Mouse (Mus musculus): ENCODE measurements around the gene Gm11639. TPM values are rescaled to one million over a fixed set of nuclear protein-coding genes. Genes with fewer than 3 reads are reported as not detected.
"Not testable (repeated sequence)": the region's sequence is repeated elsewhere in the genome, so short reads cannot be mapped to it uniquely, and the experiment has no call there.

Gm11639 gene
- polyA plus RNA-seq, 1 experiment from 2014 or later, result 0.01 TPM

DNA sequence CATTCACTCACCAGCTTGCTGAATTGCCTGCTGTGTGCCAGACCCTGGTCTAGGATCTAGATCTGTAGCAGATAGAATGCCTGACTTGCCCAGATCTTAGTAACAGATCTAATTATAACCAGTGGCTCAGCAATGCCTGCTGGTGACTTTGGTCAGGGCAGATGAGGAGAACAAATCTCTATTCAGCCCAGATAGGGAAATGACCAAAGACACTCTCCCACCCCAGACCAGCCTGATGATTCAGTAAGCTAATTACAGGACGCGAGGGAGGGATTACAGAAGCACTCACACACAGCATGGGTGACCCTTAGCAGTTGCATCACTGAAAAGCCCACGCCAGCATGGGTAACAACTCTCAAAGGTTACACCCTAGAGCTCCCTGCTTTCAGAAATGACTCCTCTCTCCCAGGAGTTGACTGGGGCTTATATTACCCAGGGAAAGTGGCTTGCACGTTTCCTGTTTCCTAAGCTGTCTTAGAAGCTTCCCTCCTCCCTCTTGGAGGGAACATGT, 435.1 kb downstream of the Gm11639 start:
- H3K9ac ChIP-seq, result no peak overlapping the region
- no peaks in the 10 kb centered on the region for H3K27me3 ChIP-seq (replicated peaks)
- no peaks in the 10 kb centered on the region for H3K4me1 ChIP-seq
- ATAC-seq (ENCODE audit: extremely low read depth, insufficient number of reproducible peaks, low FRiP score, low TSS enrichment), result no peak
- no peak overlapping the region for H3K4me2 ChIP-seq
- H3K4me3 ChIP-seq, result no peak overlapping the region
- 15% methylated on average over 4 of the region's 4 CpGs for WGBS
- no peak overlapping the region for H3K27ac ChIP-seq (replicated peaks)
- H3K36me3 ChIP-seq, result no peaks in the 10 kb centered on the region
- H3K9me3 ChIP-seq, result no peaks in the 10 kb centered on the region

DNA sequence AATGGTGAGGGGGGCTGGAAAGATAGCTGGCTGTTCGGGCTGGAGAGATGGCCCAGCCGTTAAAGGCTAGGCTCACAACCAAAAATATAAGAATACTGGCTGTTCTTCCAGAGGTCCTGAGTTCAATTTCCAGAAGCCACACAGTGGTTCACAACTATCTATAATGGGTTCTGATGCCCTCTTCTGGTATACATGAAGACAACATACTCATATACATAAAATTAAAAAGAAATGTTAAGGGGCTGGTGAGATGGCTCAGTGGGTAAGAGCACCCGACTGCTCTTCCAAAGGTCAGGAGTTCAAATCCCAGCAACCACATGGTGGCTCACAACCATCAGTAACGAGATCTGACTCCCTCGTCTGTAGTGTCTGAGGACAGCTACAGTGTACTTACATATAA, 436.3 kb downstream of the Gm11639 start:
- H3K36me3 ChIP-seq; ATAC-seq (ENCODE audit: extremely low read depth, insufficient number of reproducible peaks, low FRiP score, low TSS enrichment): not testable (repeated sequence)
- 67% methylated on average over 5 of the region's 5 CpGs for WGBS

DNA sequence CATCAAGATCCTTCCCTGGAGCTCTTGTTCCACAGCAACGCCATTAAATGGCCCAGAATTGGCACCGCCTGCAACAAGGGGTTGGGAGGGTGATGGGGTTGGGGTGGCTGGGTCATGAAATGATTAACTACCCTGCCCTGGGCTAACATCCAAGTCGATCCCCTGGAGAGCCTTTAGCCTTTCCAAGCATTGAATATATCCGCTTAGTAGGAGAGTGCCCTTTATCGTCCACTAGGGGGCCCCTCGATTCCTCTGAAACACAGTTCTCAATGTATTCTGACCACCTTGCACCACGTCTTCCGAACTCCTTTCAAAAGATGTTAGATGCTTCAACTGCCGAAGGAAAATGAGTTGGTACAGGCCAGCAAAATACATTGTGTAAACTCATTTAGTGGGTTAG, 438.5 kb downstream of the Gm11639 start:
- WGBS, result 10% methylated on average over 9 of the region's 9 CpGs
- H3K9ac ChIP-seq, result no peak overlapping the region

More for the DNA sequence above, 436.3 kb downstream of the Gm11639 start:
- H3K4me3 ChIP-seq; H3K27me3 ChIP-seq (replicated peaks); H3K4me1 ChIP-seq; H3K4me2 ChIP-seq; H3K9me3 ChIP-seq; H3K9ac ChIP-seq; H3K27ac ChIP-seq (replicated peaks): not testable (repeated sequence)

DNA sequence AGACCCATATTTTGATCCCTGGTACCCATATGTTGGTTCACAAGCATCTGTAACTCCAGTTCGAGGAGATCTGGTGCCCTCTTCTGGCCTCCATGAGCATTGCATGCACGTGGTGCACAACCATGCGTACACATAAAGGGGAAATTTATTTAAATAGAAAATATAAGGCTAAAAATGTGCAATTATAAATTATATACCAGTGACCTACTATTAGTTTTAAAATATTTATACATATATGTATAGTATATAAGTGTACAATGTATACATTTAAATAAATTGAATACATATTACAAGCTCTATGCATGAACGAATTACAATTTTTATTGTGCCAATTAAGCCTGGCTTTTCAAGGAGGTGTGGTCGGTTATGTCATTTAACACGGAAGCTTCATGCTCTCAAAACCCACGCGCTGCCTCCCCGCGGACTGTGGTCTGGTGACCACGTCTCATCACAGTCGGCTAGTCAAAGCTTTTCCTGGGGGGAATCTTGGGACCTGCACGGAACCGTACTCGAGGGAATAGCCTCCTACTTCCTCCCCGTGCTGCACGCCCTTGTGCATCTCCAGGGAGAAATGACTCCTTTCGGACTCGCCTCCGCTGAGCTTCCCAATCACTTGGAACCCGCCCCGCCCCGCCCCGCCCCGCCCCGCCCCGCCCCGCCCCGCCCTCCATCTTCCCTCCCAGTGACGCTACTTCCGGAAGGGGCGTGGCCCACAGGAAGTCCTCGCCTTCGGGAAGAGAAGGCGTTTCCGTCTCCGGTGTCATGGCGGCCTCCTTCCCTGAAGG, 440.4 kb downstream of the Gm11639 start, which contains the start of gene Mettl2:
TSS of gene Mettl2 (plus strand) at position 691 of the 785 bp plus-strand sequence.
- Histone ChIP-seq H3K4me3 (peak within 1 kb of the TSS; percentile 82), H3K27me3 (replicated peaks) (no peaks in the 10 kb centered on the region), H3K4me1 (peaks cover 13% of the 10 kb centered on the region), H3K36me3 (peaks cover 23% of the 10 kb centered on the region), H3K9me3 (no peaks in the 10 kb centered on the region), H3K9ac (peak within 1 kb of the TSS; percentile 83), H3K4me2 (peak within 1 kb of the TSS; percentile 91), H3K27ac (replicated peaks) (peak within 1 kb of the TSS; percentile 77)
- ATAC-seq (ENCODE audit: extremely low read depth, insufficient number of reproducible peaks, low FRiP score, low TSS enrichment), result peak; percentile 93
- WGBS, result 3% methylated on average over 34 of the region's 38 CpGs

More for the DNA sequence above, 438.5 kb downstream of the Gm11639 start:
- Histone ChIP-seq H3K27ac (replicated peaks) (no peak overlapping the region), H3K36me3 (peaks cover 4% of the 10 kb centered on the region), H3K9me3 (no peaks in the 10 kb centered on the region), H3K4me3 (no peak overlapping the region), H3K4me1 (peaks cover 13% of the 10 kb centered on the region), H3K27me3 (replicated peaks) (no peaks in the 10 kb centered on the region), H3K4me2 (no peak overlapping the region)
- ATAC-seq (ENCODE audit: extremely low read depth, insufficient number of reproducible peaks, low FRiP score, low TSS enrichment), result no peak

DNA sequence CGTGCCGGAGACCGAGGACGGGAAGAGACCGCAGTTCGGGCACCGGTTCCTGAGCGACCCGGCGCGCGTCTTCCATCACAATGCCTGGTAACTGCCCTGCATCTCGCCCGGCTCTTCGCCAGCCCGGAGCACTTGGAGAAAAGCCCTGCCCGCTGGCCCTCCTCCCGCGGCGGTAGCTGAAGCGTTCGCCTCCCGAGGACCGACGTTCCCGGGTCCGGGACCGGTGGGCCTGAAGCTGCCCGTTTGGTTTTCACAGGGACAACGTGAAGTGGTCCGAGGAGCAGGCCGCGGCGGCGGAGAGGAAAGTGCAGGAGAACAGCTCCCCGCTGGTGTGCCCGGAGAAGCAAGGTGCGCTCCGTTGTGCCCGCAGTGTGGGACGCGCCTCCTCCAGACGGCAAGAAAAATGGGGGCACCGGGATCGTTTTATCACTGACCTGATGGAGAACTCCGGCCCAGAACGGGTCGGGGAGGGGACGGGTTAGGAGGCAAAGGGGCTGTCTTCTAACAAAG, 441.1 kb downstream of the Gm11639 start:
- no peak overlapping the region for H3K27ac ChIP-seq (replicated peaks)
- peak overlapping the region; percentile 83 for H3K9ac ChIP-seq
- H3K4me2 ChIP-seq, result peak overlapping the region; percentile 91
- H3K4me3 ChIP-seq, result peak overlapping the region; percentile 82
- ATAC-seq (ENCODE audit: extremely low read depth, insufficient number of reproducible peaks, low FRiP score, low TSS enrichment), result no peak
- H3K36me3 ChIP-seq, result peaks cover 30% of the 10 kb centered on the region
- H3K4me1 ChIP-seq, result peaks cover 13% of the 10 kb centered on the region
- H3K9me3 ChIP-seq, result no peaks in the 10 kb centered on the region
- H3K27me3 ChIP-seq (replicated peaks), result no peaks in the 10 kb centered on the region
- WGBS, result under 1% methylated on average over 49 of the region's 49 CpGs

DNA sequence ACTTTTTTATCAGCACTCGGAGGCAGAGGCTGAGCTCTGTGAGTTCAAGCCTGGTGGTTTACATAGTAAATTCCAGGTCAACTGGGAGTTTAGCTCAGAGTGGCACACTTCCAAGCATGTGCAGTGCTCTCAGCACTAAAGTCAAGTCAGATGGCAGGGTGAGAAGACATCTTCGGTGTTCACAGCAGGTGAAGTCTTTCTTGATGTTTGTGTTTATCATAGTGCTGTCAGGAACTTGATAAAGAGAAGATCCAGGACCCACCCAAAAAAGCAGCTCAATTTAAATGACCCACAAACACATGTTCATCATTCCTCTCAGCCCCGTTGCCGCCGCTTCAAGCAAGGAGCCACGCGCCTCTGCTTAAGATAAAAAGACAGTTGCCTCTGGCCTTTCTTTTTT, 450.2 kb downstream of the Gm11639 start:
- Histone ChIP-seq H3K4me3 (no peak overlapping the region), H3K36me3 (peaks cover 99% of the 10 kb centered on the region), H3K9ac (no peak overlapping the region), H3K4me2 (no peak overlapping the region), H3K27me3 (replicated peaks) (no peaks in the 10 kb centered on the region), H3K9me3 (no peaks in the 10 kb centered on the region), H3K27ac (replicated peaks) (no peak overlapping the region), H3K4me1 (no peaks in the 10 kb centered on the region)
- 78% methylated on average over 7 of the region's 7 CpGs for WGBS
- no peak for ATAC-seq (ENCODE audit: extremely low read depth, insufficient number of reproducible peaks, low FRiP score, low TSS enrichment)

DNA sequence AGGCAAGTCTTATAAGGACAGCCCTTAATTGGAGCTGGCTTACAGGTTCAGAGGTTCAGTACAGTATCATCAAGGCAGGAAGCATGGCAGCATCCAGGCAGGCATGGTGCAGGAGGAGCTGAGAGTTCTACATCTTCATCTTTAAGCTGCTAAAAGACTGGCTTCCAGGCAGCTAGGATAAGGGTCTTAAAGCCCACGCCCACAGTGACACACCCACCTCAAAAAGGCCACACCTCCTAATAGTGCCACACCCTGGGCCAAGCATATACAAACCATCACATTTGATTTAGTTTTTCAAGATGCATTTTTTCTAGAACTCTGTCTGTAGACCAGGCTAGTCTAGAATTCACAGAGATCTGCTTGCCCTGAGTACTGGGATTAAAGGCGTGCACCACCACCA, 451.7 kb downstream of the Gm11639 start:
- not testable (repeated sequence) for H3K9ac ChIP-seq; H3K4me2 ChIP-seq; H3K4me3 ChIP-seq; H3K9me3 ChIP-seq; ATAC-seq (ENCODE audit: extremely low read depth, insufficient number of reproducible peaks, low FRiP score, low TSS enrichment); H3K27ac ChIP-seq (replicated peaks); H3K27me3 ChIP-seq (replicated peaks); H3K4me1 ChIP-seq
- H3K36me3 ChIP-seq, result peaks cover 94% of the 10 kb centered on the region
- WGBS, result 87% methylated on average over 2 of the region's 2 CpGs

DNA sequence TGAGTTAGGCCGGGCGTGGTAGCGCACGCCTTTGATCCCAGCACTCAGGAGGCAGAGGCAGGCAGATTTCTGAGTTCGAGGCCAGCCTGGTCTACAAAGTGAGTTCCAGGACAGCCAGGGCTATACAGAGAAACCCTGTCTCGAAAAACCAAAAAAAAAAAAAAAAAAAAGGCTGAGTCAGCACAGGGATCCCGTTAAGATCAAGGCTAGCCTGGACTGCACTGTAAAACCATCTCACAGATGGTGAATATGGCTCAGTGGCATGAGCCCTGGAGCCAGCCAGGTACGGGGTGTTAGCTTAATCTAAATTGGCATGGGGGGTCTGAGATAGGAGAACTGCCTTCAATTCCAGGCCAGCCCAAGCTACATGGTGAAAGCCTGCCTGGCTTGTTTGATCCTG, 455.0 kb downstream of the Gm11639 start:
- H3K36me3 ChIP-seq, result peaks cover 62% of the 10 kb centered on the region
- not testable (repeated sequence) for H3K9ac ChIP-seq; H3K4me2 ChIP-seq; H3K27ac ChIP-seq (replicated peaks); H3K9me3 ChIP-seq; H3K4me3 ChIP-seq; H3K4me1 ChIP-seq; H3K27me3 ChIP-seq (replicated peaks); ATAC-seq (ENCODE audit: extremely low read depth, insufficient number of reproducible peaks, low FRiP score, low TSS enrichment)
- 90% methylated on average over 8 of the region's 8 CpGs for WGBS

DNA sequence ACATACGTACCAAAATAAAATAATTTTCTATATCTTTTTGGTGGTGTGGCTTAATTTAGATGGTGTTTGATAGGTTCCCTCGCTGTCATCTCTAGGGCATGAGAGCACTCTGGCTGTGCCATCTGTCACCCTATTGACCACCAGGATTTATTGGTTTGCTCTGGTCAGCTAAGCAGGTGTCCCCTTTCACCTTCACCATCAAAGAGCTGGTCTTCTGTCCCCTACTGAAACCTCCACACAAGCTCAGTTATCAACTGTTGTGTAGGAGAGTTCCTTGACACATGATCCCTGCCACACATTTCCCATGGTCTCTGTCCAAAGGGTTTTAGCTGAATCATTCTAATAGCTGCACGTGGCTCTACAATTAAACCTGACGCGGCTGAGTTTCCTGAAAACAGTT, 455.6 kb downstream of the Gm11639 start:
- WGBS, result 89% methylated on average over 5 of the region's 5 CpGs
- no peak overlapping the region for H3K4me3 ChIP-seq
- peaks cover 56% of the 10 kb centered on the region for H3K36me3 ChIP-seq
- H3K9me3 ChIP-seq, result no peaks in the 10 kb centered on the region
- H3K27ac ChIP-seq (replicated peaks), result no peak overlapping the region
- no peaks in the 10 kb centered on the region for H3K27me3 ChIP-seq (replicated peaks)
- H3K9ac ChIP-seq, result no peak overlapping the region
- no peaks in the 10 kb centered on the region for H3K4me1 ChIP-seq
- no peak for ATAC-seq (ENCODE audit: extremely low read depth, insufficient number of reproducible peaks, low FRiP score, low TSS enrichment)
- no peak overlapping the region for H3K4me2 ChIP-seq

DNA sequence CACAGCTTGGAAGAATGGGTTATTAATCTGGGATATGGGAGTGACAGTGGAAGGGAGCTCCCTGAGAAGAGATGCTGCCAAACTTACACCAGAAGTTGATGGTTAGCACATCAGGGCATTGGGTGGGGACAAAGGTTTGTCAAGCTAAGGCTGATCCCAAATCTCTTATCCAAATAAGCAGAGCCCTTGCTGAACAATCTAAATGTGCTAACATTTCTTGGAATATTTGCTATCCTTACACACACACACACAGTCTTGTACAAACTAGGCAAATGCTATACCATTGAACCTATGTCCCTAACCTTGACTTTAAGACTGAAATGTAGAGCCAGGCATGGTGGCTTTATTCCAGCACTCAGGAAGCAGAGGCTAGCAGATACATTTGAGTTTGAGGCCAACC, 458.1 kb downstream of the Gm11639 start:
- H3K27ac ChIP-seq (replicated peaks), result no peak overlapping the region
- H3K9me3 ChIP-seq, result no peaks in the 10 kb centered on the region
- H3K4me2 ChIP-seq, result no peak overlapping the region
- H3K4me1 ChIP-seq, result no peaks in the 10 kb centered on the region
- H3K9ac ChIP-seq, result no peak overlapping the region
- ATAC-seq (ENCODE audit: extremely low read depth, insufficient number of reproducible peaks, low FRiP score, low TSS enrichment), result no peak
- H3K36me3 ChIP-seq, result peaks cover 31% of the 10 kb centered on the region
- no peaks in the 10 kb centered on the region for H3K27me3 ChIP-seq (replicated peaks)
- H3K4me3 ChIP-seq, result no peak overlapping the region

DNA sequence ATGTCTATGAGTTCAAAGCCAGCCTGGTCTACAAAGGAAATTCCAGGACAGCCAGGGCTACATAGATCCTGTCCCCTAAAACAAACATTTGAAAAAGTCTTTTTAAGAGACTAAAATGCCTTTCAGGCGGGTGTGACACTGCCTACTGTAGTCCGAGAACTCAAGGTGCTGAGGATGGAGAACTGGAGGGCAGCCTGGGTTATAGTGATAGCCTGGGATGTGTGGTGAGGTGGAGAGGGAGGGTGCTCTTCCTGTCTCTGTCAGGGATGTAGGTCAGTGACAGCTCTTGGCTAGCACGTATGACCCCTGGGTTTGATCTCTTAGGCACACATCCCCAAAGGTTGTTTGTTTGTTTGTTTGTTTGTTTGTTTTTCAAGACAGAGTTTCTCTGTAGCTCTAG, 458.6 kb downstream of the Gm11639 start:
- Histone ChIP-seq H3K27me3 (replicated peaks) (no peaks in the 10 kb centered on the region), H3K4me3 (no peak overlapping the region), H3K27ac (replicated peaks) (no peak overlapping the region), H3K4me1 (0 out of 2 replicates have a peak, but pooled peaks cover under 1% of the 10 kb centered on the region), H3K9ac (no peak overlapping the region), H3K36me3 (peaks cover 26% of the 10 kb centered on the region), H3K4me2 (no peak overlapping the region), H3K9me3 (no peaks in the 10 kb centered on the region)
- no peak for ATAC-seq (ENCODE audit: extremely low read depth, insufficient number of reproducible peaks, low FRiP score, low TSS enrichment)
- 75% methylated on average over 3 of the region's 3 CpGs for whole genome bisulfite sequencing

All from heart, embryonic 13.5 days (tissue).